Mouse (Mus musculus) thymus, postnatal 14 days (tissue): ENCODE results near the gene Mrpl23.

Source experiments
- DNase-seq: peaks from one replicate; pipeline ENCODE4 v3.0.0; 2021

Mrpl23 gene

GRCm38 (mm10) chr7:142522352-142522751 lies 10.1 kb upstream of the Mrpl23 start:
- peak; percentile 25 for DNase-seq

- no peak for DNase-seq
Observed at GRCm38 (mm10) chr7:142523200-142523990, 9.1 kb upstream of the Mrpl23 start.

DNA sequence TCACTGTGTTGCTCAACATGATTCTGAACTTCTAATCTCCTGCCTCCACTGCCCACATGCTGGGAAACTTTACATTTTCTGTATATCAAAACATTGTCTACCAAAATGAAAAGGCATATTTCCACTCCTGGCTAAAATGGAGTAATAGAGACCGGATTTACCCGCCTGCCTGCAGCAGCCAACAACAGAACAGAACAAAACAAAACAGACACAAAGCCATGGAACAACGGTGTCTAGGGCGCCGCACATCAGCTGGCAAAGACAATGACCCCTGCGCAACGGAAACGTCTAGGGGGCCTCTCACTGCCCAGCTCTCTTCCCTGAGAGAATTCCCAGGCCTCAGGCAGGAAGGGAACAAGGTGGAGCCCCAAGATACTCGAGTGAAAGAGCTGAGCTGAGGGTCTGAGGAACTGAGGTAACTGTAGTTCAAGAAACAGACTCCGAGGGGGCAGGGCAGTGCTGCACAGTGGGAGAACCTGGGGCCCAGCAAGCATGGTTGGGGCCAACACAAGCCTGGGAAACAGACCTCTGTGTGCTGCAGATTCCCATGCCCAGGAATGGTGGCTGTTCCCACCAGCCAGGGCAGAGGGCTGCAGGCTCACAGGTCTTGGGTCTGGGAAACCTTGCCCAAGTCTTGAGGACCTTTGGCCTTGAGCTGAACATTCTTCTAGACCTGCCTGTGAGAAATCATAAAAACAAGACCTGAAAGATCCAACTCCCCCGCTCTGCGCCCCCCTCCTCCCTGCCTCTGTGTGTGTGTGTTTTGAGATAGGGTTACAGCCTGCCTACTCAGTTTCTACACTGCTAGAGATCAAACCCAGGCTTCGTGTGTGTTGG lies 6.9 kb upstream of the Mrpl23 start:
- no peak for DNase-seq

DNA sequence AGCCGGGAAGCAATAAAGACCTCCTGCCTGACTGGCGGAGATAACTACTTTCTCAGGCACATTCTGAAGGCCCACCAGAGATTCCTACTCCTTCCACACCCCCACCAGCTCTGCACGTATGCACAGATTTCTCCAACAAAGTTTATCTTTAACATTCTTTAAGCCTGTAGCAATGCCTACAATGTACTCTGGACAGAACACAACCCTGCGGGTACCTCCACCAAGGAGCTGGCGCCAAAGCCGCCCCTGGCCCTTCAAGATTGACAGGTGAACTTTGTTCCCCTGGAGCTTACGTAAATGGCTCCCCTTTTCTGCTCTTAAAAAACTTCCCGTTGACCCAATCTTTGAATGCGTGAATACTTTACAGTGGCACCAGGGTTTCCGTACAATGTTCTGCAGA lies 3.1 kb upstream of the Mrpl23 start:
- no peak for DNase-seq

DNA sequence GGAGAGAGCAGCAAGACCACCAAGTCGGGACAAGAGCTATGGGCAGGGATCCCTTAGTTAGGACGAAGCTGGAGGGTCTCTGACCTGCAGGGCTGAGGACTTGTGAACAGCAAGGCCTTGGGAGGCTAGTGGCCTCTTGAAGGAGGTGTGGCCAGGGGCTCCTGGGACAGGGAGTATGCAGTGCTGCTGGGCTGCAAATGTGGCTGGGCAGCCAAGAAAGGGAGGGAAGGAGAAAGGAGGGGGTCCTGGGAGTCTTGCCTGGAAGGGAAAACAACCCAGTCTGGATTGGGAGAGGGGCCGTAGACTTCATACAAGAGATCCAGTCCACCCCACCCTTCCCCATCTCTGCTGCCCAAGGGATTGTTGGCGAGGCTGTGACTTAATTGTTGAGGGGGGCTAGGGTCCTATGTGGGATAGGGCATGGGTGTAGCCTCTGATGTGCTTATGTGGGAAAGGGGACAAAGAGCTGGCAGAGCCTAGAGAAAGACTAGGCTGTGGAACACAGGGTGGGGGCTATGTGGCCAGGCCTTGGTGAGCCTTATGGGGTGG lies 439 bp upstream of the Mrpl23 start:
- DNase-seq: no peak

GRCm38 (mm10) chr7:142533059-142533855 lies 771 bp downstream of the Mrpl23 start:
- peak; percentile 91 for DNase-seq

GRCm38 (mm10) chr7:142535116-142535515 lies 2.6 kb downstream of the Mrpl23 start:
- DNase-seq: no peak

DNA sequence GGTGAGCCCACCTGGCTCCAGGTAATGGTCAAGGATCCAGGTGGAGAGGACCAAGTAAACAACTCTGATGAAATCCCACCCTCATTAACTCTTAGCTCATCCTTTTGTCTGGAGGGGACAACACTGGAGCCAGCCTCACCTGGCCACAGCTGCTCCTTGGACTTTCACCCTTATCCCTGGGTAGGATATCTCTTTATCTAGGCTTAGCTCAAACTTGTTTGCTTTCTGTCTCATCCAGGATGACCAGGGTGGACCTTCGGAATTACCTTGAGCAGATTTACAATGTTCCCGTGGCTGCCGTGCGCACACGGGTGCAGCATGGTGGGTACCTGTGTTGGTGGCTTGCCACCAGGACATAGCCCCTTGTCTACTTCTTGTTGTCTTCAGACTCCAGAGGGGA lies 3.3 kb downstream of the Mrpl23 start:
- DNase-seq: no peak

GRCm38 (mm10) chr7:142537181-142537580 lies 4.7 kb downstream of the Mrpl23 start:
- DNase-seq: no peak

DNA sequence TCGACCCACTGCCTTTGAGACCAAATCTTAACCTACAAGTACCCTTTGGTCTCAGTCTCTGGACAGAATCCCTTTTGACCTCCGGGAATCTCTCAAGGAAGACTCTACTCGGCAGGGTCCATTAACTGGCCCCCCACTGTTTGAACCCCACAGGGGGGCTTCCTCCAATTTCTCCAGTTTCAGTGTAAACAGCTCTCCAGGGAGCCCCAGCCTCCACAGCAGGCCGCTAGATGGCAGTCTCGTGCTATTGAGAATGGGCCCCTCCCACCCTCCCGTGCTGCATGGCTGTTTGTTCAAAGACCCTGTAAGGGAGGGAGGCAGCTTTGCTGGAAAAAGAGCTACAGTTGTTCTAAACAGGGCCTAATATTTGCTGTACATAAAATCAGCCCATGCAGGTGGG lies 5.4 kb downstream of the Mrpl23 start:
- DNase-seq: peak; percentile 82

DNA sequence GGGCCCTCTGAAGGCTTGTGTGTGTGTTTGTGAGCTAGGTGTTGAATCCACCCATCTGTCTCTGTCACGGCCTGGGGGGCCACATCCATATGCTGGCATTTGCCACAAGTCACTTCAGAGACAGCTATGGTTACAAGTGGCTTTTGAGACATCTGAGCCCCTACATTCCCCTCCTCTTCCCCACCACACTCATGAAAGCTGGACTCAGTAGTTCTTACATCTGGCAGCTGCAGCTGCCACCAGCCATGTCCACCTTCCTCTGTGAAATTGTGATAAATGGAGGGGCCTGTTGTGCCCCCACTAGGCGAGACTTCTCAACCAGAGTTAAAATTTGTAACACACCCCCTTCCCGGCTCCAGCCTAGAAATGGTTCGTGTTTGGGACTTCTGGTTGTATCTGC lies 5.8 kb downstream of the Mrpl23 start:
- no peak for DNase-seq

DNA sequence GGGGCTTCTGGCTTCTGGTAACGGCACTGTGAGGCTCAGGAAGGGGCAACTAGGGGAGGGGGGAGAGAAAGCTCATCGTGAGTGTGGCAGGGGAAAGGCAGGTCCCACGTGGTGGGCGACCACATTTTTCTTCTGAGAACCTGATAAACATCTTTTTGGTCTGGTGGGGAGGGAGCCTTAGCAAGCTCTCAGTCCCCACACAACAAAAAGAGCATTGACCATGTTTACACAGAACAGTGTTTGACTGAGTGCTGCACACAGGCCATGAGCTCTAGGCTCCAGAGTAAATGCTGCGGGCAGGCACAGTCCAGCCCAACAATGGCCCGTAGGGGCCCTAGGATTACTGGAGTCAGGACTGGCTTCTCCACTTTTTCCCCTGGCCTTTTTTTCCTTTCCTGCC lies 6.3 kb downstream of the Mrpl23 start:
- DNase-seq: no peak

DNA sequence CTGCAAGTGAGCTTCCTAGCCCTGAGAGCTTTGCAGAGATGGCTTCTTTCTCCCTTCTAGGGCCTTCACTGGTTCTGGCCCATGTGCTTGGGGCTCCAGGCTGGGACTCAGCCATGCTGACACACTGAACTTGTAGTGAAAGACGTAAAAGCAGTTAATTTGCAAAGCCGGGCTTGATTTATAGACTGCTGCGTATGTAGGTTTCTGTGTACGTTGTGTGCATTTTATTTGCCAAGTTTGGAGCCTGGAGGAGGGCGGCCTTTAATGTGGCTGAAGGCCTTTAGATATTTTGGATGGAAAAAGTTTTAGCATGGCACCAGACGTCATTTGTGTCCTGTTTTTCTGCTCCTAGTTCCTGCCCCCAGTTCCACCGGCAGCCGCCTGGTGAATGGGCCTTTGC lies 7.3 kb downstream of the Mrpl23 start:
- no peak for DNase-seq

- no peak for DNase-seq
Observed at GRCm38 (mm10) chr7:142542771-142543303, 10.4 kb downstream of the Mrpl23 start.

- DNase-seq: no peak
Observed at GRCm38 (mm10) chr7:142545967-142546366, 13.5 kb downstream of the Mrpl23 start.

GRCm38 (mm10) chr7:142547874-142548273 lies 15.4 kb downstream of the Mrpl23 start:
- no peak for DNase-seq

GRCm38 (mm10) chr7:142548706-142549105 lies 16.2 kb downstream of the Mrpl23 start:
- no peak for DNase-seq

DNA sequence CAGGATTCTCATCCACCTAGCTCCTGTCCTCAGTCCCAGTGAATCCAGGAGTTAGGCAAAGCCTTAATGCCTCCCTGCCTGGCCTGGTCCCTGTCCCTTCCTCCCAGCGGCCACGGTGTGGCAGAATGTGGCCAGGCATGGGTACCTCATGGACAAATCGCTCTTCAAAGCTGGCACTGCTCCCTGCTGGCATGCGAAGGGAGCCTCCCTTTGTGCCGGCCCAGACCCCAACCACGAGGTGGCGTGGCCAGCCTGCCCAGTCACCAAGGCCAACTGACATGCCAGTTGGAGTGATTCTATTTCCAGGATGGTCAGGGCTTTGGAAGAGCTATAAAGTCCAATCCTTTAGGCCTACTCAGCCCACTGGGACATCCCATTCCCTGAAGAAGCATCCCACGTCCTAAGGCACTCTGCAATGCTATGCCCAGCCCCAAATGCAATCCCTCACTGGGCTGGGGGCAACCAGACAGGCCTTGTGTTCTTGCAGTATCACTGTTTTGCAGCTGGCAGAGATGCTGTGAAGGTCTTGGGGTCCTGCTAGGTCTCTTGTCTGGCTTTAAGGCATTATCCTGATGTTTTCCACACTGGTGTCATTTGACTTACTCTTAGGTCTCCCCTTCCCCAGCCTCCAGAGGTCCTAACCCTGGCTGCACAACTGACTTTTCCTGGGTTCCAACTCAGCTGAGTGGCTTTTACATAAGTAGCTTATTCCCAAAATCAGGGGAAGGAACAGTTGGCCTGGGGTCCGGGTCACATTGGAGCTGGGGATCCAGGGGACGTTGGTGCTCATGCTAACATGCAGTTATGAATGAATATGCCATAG lies 17.7 kb downstream of the Mrpl23 start:
- DNase-seq: no peak

DNA sequence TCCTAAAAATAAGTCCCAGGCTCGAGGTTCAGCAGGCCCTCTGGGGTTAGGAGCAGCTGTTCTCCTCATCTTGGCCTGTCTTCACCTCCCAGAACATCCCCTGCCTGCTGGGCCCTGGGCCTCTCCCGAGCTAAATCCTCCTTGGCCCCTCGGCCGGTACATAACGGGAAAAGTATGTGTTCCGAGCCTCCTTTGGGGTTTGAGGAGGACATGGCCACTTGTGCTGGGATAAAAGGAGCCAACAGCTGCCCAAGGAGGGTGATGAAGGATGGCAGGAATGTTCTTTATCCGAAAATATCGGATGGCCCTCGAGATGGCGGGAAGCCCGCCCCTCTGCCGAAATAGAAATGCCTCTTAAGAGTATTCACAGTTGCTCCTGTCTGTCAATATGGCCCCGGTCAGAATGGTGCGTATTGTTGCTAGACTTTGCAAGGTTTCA lies 18.5 kb downstream of the Mrpl23 start:
- DNase-seq: no peak

GRCm38 (mm10) chr7:142551691-142552090 lies 19.2 kb downstream of the Mrpl23 start:
- DNase-seq: no peak

DNA sequence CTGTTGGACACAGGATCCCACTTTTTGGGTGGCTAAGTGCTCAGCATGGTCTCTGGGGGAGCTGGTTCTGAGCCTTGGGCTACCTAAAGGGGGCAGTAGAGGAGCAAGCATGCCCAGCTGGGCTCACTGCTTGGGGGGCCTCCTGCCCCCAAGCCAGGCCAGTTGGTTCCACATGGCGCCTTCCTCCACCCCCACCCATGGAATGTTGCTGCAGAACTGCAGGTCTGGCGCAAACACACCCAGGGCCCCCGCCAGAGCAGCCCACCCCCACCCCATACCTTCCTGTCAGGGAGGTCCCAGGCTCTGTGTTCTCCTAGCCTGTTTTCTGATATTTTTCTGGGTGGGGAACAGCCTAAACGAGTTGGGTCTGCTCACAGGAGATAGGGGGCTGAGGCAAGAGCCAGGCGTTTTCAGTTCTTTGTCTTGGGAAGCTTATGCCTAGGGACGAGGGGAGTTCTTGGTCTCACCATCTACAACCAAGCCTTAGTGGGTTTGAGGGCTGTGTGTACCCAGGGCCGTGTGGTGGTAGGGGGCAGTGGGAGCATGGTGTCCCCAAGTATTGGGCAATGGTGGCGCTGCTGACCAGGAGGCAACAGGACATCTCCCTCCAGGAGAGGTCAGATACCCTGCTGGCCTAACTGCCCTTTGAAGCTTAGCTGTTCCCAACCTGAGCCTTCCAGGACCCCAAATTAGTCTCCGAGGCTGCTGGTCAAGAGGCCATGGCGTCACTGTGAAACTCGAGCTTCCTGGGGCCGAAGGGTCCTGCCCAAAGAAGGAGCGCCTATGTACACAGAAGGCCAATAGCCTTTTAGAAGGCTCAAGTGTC lies 20.3 kb downstream of the Mrpl23 start:
- DNase-seq: peak; percentile 26
